Mouse (Mus musculus) frontal cortex, adult (tissue): ENCODE data around the gene Olfr971.
"Not testable (repeated sequence)": the region's sequence is repeated elsewhere in the genome, so short reads cannot be mapped to it uniquely, and the experiment has no call there.

Experiments used
- ATAC-seq: cut with Nextera tagmentation; 2 replicates; pipeline ENCODE4 v1.9.2; 2017; ENCODE audit warnings: mild to moderate bottlenecking, moderate library complexity, mixed read lengths; ENCODE audit not compliant: low TSS enrichment

Olfr971 gene

DNA sequence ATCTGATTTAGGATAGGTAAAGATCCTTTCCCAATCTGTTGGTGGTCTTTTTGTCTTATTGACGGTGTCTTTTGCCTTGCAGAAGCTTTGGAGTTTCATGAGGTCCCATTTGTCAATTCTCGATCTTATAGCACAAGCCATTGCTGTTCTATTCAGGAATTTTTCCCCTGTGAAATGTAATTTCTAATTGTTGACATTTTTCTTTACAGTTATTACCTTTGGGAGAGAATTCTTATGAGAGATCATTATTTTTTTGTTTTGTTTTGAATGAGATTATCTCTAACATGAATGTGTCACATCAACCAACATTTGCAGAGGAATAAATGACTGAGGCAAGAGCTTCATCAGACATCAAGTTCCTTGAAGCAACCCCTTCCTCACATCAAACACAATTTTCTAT, at the start of gene Olfr971:
TSS of gene Olfr971 (plus strand) at position 301 of the 400 bp plus-strand sequence.
- not testable (repeated sequence) for ATAC-seq

DNA sequence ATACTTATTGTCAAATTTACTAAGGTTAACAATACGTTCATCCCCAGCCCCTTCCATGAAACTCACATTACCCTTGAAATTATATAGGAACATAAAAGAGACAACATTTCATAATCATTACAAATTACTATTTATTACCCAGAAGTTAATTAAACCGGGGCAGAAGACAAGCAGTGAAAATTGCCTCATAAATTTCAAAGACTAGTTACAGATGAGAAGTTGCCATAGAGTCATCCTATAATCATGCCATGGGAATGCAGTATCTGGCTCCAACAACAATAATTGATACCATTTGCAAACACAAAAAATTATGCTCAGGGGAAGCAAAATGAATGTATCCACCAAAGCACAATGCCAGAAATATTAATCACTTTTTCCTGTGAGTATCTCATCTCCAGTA, 46.1 kb upstream of the Olfr971 start, which contains the start of gene Olfr969:
TSS of gene Olfr969 (plus strand) at position 388 of the 400 bp plus-strand sequence.
- ATAC-seq = no peak

DNA sequence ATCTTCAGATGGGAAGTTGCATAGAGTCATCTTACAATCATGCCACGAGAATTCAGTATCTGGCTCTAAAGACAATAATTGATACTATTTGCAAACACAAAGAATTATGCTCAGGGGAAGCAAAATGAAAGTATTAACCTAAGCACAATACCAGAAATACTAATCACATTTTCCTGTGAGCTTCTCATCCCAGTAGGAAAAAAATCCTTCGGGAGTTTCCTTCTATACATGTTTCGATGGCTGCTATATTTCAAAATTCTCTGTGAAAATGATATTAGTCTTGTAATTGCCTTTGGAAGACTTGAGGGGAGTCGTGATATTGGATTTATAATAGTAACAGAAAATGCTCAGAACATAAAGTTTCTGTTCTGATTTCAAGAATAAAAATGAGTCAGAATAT, 28.1 kb upstream of the Olfr971 start, which contains the start of gene Olfr970:
TSS of gene Olfr970 (plus strand) at position 301 of the 400 bp plus-strand sequence.
- no peak for ATAC-seq

GRCm38 (mm10) chr9:39866122-39866521, 29.4 kb downstream of the Olfr971 start, which contains the start of gene Olfr972:
TSS of gene Olfr972 (plus strand) at chr9:39866422.
- ATAC-seq = no peak

DNA sequence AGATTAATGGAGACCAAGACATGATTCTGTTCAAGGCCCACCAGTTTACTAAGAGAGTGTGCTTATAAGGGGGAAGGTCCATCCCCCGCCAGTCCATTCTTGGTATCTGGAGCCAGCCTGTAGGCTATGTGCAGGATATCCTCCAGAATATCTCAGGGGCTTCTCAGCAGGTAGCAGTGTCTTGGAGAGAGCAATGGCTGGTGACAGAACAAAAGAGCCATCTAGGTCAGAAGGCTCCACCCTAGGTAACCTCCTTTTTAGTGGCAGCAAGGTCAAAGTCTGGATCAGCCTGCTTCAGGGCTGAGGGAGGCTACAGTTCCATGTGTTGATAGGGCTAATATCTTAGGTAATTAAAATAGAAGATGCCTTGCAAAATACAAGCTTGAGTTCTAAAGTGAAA, 35.3 kb downstream of the Olfr971 start:
- not testable (repeated sequence) for ATAC-seq

GRCm38 (mm10) chr9:39877541-39878396, 41.1 kb downstream of the Olfr971 start:
- ATAC-seq = not testable (repeated sequence)
